Mouse (Mus musculus): ENCODE data around the gene Aes.

Aes gene

GRCm38 (mm10) chr10:81544296-81545160 lies 14.8 kb upstream of the Aes start:
- DNase-seq (ENCODE audit: low spot score in 2 of 2), result no peak

- DNase-seq (ENCODE audit: low spot score in 2 of 2), result peak; percentile 99 to 100
These were observed 14.0 kb upstream of the Aes start, which contains the start of gene Gna11 for GRCm38 (mm10) chr10:81545161-81545747. Gene Gna11, minus strand, starts transcription at chr10:81545190.

DNA sequence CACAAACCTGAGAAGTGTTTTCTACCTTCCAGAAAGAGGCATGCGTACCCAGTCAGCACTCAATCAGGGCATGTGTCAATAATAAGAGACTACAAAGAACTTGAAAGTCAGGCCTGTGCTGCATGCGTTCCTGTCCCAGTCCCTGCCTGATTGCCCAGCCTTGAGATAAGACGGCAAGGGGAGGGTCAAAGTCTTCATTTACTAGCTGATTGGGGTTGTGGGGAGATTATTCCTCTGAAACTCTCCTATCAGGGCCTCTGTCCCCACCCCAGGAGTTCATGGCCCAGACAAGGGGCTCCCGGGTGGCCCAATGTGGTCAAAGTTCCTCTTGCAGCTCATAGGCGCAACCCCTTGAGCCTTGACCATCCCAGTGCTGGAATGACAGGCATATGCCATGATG lies 13.0 kb upstream of the Aes start:
- DNase-seq (ENCODE audit: low spot score in 2 of 2), result no peak

- no peak for DNase-seq (ENCODE audit: low spot score in 2 of 2)
These were observed 12.3 kb upstream of the Aes start for GRCm38 (mm10) chr10:81546788-81547571.

DNA sequence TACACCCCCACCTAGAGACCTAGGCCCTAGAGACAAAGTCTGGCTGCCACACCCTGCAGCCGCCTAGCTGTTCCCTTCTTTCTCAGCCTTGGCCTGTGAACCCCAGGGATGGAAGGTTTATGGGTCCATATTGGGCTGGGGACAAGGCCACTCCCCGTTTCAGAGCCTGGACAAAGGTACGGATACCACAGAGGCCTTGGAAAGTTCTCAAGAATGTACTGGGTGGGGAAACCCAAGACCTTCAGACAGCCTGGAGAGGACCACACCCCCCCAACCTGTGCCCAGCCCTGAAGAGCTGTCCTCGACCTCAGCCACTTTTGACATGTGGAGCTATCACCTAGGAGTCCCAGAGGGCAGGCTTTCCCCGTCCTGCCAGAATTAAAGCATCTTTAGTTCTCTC lies 10.3 kb upstream of the Aes start:
- DNase-seq (ENCODE audit: low spot score in 2 of 2), result no peak

DNA sequence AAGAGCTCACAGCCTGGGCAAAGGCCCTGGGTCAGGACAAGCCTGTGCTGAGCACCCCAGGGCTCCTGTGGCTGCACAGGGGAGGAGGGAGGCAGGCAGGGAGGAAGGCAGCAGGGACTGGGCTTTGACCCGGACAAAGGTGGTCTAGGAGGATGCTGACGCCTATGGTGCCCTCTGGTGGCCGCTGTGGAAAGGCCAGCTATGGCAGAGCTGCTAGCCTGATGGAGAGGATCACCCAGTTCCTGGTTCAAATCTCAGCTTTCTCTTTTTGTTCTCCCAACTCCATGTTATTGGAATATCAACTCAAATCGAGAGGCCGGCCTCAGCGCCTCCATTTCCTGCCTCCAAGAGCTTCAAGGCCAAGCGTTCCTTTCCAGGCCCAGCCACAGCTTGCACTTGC lies 9.0 kb upstream of the Aes start:
- DNase-seq (ENCODE audit: low spot score in 2 of 2), result peak; percentile 69 to 72

- DNase-seq (ENCODE audit: low spot score in 2 of 2), result peak; percentile 83 to 88
These were observed 7.6 kb upstream of the Aes start for GRCm38 (mm10) chr10:81551597-81552102.

DNA sequence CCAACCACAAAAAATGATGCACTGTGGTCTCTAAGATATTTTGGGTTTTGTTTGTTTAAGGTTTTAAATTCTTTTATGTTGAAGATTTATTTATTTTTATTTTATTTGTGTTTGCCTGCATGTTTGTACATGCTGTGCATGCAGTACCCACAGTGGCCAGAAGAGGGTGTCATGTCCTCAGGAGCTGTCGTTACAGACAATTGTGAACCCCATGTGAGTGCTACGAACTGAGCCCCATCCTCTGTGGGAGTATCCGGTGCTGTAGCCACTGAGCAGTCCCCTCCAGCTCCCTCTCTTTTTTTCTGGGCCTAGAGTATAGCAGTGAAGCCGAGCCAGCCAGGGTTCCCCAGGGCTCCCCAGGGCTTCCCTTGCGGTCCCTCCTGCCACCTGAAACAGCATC lies 6.1 kb upstream of the Aes start:
- no peak for DNase-seq (ENCODE audit: low spot score in 2 of 2)

DNA sequence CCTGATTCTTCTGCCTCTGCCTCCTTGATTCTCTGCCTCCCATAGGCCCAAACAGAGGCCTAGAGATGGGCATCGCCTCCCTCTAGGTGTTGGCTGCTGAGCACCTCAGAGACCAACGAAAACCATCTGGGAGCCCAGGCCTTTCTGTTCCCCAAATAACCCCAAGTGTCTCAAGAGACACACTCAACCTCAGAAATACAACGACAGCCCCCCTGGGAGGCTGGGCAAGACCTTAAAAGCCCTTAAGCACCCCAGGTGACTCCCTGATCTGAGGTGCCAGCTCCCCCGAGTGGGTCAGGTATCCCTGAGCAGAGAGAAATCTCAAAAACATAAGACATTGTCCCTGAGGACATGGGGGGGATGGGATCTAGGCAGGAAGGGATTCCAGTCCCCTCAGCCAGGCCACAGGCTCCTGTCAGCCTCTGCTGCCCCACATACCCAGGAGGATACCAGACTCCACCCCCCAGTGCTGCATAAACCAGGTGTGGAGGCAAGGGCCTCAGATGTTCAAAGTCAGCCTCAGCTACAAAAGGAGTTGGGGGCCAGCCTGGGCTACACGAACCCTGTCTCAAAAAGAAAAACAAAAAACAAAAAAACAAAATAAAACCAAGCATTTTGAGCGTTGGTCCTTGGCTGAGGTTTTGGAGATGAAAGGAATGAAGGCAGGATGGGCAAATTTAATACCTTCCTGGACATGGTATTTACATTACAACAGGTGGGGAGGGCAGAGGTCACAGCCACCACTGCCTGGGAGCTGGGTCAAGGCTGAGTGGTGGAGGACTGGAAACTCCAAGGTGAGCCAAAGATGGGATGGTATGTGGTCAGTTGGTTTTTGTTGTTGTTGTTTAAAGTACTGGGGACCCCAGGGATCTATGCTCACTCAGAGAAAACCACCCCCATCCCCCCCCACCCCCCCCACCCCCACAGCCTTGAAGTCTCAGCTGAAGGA lies 5.2 kb upstream of the Aes start:
- DNase-seq (ENCODE audit: low spot score in 2 of 2), result peak; percentile 59 to 64

GRCm38 (mm10) chr10:81556282-81556681 lies 3.0 kb upstream of the Aes start:
- DNase-seq (ENCODE audit: low spot score in 2 of 2), result no peak

GRCm38 (mm10) chr10:81557491-81557890 lies 1.8 kb upstream of the Aes start:
- no peak for DNase-seq (ENCODE audit: low spot score in 2 of 2)

DNA sequence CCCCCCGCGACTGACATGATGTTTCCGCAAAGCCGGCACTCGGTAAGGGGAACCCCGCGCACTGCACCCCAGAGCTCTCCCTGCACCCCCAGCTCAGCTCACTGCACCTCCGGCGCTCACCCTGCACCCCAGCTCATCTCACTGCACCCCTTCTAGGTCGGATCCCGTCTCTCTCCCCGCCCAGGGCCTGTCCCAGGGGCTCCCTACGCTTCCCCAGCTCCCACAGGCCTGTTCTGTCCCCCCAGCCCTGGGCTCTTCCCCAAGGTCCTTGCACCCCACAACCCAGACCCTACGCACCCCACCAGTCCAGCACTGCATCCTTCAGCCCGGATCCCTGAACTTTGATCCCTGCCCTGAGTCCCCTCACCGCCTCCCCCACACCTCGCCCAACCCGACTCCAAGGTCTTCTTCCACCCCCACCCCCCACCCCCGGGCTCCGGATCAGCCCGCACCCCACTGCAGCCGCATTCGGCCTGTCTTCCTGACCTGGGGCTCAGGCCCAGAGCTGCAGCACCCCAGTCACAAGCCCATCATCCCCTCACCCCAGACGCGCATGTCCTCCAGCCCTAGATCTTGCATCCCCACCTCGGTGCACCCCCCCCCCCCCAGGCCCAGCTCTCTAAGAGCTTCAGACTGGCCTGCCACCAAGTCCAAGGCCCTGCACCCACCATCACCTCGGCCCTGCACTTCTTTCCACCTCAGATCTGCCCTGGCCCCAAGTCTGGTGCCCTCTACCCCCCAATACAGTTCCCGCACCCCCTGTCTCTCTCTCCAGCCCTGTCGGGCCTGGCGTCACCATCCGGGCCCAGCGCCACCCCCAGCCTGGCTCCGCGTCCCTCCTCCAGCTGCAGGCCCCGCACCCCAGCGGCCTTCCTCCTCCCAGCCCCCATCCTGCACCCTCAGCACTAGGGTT lies 595 bp downstream of the Aes start:
- DNase-seq (ENCODE audit: low spot score in 2 of 2), result peak; percentile 62 to 66

DNA sequence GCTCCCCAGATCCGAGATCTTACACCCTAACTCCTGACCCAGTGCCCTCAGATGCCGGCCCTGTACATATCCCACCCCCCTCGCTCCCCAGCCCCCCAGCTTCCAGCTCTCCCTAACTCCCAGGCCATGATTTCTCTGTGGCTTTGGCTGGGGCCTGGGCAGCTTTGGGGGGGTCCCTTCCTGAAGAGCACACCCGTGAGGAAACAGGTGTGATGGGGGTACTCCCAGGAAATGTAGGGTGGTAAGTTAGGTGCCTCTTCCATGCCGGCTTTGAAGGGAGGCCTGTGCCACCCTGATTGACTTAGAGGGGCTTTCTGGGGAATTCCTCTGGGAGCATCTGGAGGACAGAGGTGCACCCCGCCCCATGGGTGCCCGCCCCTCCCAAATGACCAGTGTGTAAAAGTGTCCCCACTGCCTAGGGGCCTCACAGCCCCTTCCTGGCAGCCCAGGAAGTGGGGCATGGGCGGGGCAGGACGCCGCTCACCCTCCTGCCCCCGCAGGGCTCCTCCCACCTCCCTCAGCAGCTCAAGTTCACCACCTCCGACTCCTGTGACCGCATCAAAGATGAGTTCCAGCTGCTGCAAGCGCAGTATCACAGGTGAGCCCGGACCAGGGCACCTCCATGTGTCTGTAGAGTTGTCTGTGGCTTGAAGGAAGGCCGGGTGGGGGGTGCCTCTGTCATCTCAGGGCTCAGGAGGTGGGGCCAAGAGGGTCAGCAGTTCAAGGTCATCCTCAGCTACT lies 1.6 kb downstream of the Aes start:
- peak; percentile 83 for DNase-seq (ENCODE audit: low spot score in 2 of 2)

DNA sequence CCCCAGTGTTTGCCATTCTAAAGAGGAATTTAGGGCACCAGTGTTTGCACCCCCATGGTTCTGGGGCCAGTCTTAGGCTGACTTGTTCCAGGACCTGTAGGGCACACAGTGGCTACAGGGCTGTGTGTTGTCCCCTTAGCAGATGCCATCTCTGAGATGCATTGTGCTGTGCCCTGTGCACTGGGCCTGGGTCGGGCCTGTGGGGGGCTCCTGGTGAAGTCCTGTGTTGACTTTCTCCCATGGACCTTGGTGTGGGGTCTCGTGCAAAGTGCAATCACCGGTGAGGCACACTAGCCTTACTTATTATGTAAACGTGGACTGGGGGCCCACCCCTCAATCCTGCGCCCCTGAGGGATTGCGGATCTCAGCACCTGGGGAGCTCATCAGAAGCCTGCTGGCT lies 3.1 kb downstream of the Aes start:
- DNase-seq (ENCODE audit: low spot score in 2 of 2), result no peak

DNA sequence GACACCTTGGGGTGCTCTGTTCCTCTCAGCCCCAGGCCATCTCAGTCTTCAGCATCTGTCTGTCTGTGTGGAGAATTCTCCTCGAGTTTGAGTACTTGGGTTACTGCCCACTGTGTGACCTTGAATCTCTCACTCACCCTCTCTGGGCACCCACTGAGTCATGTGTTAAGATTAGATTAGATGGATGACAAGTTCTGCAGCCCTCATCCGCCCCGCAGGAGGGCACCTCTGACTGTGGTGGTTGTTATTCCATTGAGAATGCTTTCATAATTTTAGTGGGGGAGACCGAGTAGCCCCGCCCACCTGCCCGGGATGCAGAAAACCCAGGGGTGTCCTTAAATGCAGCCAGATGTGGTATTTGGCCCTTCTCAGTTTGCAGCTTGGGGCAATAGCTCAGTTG lies 4.2 kb downstream of the Aes start:
- no peak for DNase-seq (ENCODE audit: low spot score in 2 of 2)

GRCm38 (mm10) chr10:81564216-81564615 lies 4.9 kb downstream of the Aes start:
- DNase-seq (ENCODE audit: low spot score in 2 of 2), result no peak

DNA sequence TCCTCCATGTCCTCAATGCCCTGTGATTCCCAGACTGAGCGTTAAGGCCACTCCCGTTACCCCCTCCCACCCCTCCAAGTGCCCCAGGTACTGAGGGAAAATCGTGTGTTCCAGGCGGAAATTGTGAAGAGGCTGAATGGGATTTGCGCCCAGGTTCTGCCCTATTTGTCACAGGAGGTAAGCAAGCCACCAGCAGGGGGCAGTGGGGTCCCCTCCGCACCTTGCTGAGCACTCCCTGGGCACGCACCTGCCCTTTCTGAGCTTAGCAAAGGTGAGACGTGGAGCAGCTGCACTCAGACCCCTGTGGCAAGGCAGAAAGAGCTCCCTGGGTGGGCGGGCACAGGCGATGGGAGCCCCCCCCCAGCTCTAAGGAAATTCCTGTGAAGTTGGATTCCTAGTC lies 5.4 kb downstream of the Aes start:
- peak in 1 of 2 experiments; percentile 56 for DNase-seq (ENCODE audit: low spot score in 2 of 2)

- no peak for DNase-seq (ENCODE audit: low spot score in 2 of 2)
These were observed 6.3 kb downstream of the Aes start for GRCm38 (mm10) chr10:81565257-81566228.

Measured in spleen, postnatal 36 days (tissue).